Mouse (Mus musculus): ENCODE data around the gene Ssxb8. TPM values are rescaled to one million over a fixed set of nuclear protein-coding genes. Genes with fewer than 3 reads are reported as not detected.
A peak's percentile ranks its signal among the peaks of the same experiment; 100 is the strongest.
"Not testable (repeated sequence)": the region's sequence is repeated elsewhere in the genome, so short reads cannot be mapped to it uniquely, and the experiment has no call there.

The Ssxb8 gene
- total RNA-seq (2021): not detected
- long read RNA-seq, experiment 1: 0 reads
- long read RNA-seq, experiment 2: 0 reads

DNA sequence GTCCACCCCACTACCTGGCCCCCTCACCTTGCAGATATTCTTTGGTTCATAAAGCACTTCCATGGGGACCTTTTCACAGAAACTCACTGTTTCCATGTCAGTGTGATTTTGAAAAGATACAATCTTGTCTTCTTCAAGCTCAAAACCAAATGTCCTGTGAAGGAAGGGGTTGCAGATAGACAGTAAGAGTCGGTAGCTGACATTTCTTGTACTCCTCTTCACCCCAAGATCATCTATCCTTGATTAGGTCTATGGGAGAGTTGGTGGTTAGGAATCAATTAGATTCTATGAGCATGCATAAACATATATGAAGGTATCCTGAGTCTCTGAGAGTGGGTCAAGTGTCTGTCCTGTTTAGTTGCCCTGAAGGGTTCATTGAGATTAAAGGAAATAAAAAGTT, at the start of gene Ssxb8:
TSS of gene Ssxb8 (minus strand) at position 101 of the 400 bp plus-strand sequence.
- DNase-seq (ENCODE audit: low spot score in 2 of 2): not testable (repeated sequence)

DNA sequence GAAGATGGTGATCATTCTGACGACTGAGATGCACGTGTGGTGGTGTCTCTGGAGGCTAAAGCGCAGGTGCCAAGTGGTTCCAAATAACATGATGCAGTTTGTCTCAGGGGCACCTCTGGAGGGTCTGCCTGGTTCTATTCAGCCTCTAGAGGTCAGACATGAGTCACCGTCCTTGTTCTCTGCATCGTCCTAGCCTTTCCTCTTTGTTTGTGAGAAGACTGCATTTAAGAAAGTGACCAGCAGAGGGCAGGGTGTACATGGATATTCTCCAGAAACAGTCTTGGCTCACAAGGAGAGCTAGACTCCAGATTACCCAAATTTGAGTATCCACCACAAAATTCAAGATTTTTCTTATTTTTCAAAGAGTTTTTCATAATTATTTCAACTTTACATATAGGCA, 42.3 kb upstream of the Ssxb8 start:
- peak; percentile 40 to 55 for DNase-seq (ENCODE audit: low spot score in 2 of 2)

- peak in 1 of 2 experiments; percentile 9 for DNase-seq (ENCODE audit: low spot score in 2 of 2)
These were observed 27.6 kb downstream of the Ssxb8 start for GRCm38 (mm10) chrX:8663085-8663484.

Other genes starting within 250 kb of the Ssxb8 start
- gene Ssxb2, start 229.1 kb downstream of the Ssxb8 start, total RNA-seq (2021): not detected
- gene Gm14459, start 165.9 kb downstream of the Ssxb8 start, total RNA-seq (2021): not detected
- gene Ssxb6, start 142.6 kb downstream of the Ssxb8 start, total RNA-seq (2021): not detected
- gene Ssxb3, start 99.0 kb downstream of the Ssxb8 start, total RNA-seq (2021): not detected
- gene Ssx9, start 57.6 kb upstream of the Ssxb8 start, total RNA-seq (2021): not detected
- gene Ssxb5, start 112.8 kb upstream of the Ssxb8 start, total RNA-seq (2021): not detected
- gene Gm6592, start 153.2 kb upstream of the Ssxb8 start, total RNA-seq (2021): not detected
- gene Gm5751, start 183.4 kb upstream of the Ssxb8 start, total RNA-seq (2021): not detected
- gene B630019K06Rik, start 201.5 kb upstream of the Ssxb8 start, total RNA-seq (2021): 10 to 100 TPM; 32.4 to 35.7 TPM